Mouse (Mus musculus) limb, embryonic 14.5 days (tissue): ENCODE results near the gene Emid1. TPM values are rescaled to one million over a fixed set of nuclear protein-coding genes. Genes with fewer than 3 reads are reported as not detected.

Experiments
- ATAC-seq: fragments of 200-750 bp; cut with Nextera tagmentation; 2 replicates; pipeline ENCODE4 v1.8.0; 2017; ENCODE audit warnings: low read depth, moderate number of reproducible peaks, moderate TSS enrichment; ENCODE audit not compliant: low FRiP score
- DNase-seq: peaks from one replicate; pipeline ENCODE4 v3.0.0-alpha.2; 2015; ENCODE audit warnings: low spot score
- H3K27ac ChIP-seq: fragments of 300-500 bp; sonication (generic); replicated peaks from 2 replicates; pipeline ENCODE4 v1.5.1; 2014; ENCODE audit warnings: low read depth, mild to moderate bottlenecking, low read length, moderate library complexity, mixed read lengths
- H3K27me3 ChIP-seq: fragments of 300-500 bp; sonication (generic); 2 replicates; pipeline ENCODE4 v1.6.1; 2014; ENCODE audit warnings: low read length, mixed read lengths; ENCODE audit not compliant: control insufficient read depth, insufficient read depth
- H3K36me3 ChIP-seq: fragments of 300-500 bp; sonication (generic); 2 replicates; pipeline ENCODE4 v1.6.1; 2014; ENCODE audit warnings: mild to moderate bottlenecking, low read length, moderate library complexity, mixed read lengths; ENCODE audit not compliant: control insufficient read depth, insufficient read depth
- H3K4me1 ChIP-seq: fragments of 300-500 bp; sonication (generic); 2 replicates; pipeline ENCODE4 v1.6.1; 2014; ENCODE audit warnings: antibody characterized with exemption, low read length, mixed read lengths; ENCODE audit not compliant: control insufficient read depth, insufficient read depth
- H3K4me2 ChIP-seq: fragments of 300-500 bp; sonication (generic); replicated peaks from 2 replicates; pipeline ENCODE4 v1.6.1; 2014; ENCODE audit warnings: low read depth, mild to moderate bottlenecking, low read length, moderate library complexity; ENCODE audit not compliant: severe bottlenecking
- H3K4me3 ChIP-seq: fragments of 300-500 bp; sonication (generic); replicated peaks from 2 replicates; pipeline ENCODE4 v1.5.1; 2014; ENCODE audit warnings: low read length
- H3K9ac ChIP-seq: fragments of 300-500 bp; sonication (generic); 2 replicates; pipeline ENCODE4 v1.6.1; 2014; ENCODE audit warnings: mild to moderate bottlenecking, low read depth, low read length, moderate library complexity; ENCODE audit not compliant: severe bottlenecking
- H3K9me3 ChIP-seq: fragments of 300-500 bp; sonication (generic); 2 replicates; pipeline ENCODE4 v1.6.1; 2016; ENCODE audit warnings: low read length; ENCODE audit not compliant: control insufficient read depth
- POLR2A ChIP-seq: fragments of 200-500 bp; IDR thresholded peaks from 2 replicates; pipeline ENCODE4 v1.8.0; 2012; ENCODE audit warnings: inconsistent platforms, mild to moderate bottlenecking, moderate library complexity, borderline replicate concordance; ENCODE audit not compliant: insufficient read depth, insufficient read length; ENCODE audit errors: extremely low read depth
- WGBS: fragments of 180-500 bp; shearing (Covaris S2); extraction: QIAGEN DNeasy Blood & Tissue Kit; methylation state at CpG from one replicate; pipeline ENCODE4 v1.1.7; 2014; 5-methylcytosine and 5-hydroxymethylcytosine counted together
- polyA plus RNA-seq, 2 experiments: library from polyadenylated mRNA; depleted of rRNA in 1 of 2; stranded (reverse) in 1 of 2; unstranded in 1 of 2; fragments of >200 nt; fragmentation: Nextera tagmentation in 1 of 2; extraction: Ambion mirVana in 1 of 2; gene quantifications; 2 replicates each; pipeline versions ENCODE4 v1.2.1 to v1.2.3; 2012 to 2014

Gene Emid1
- polyA plus RNA-seq, 2 experiments: 25.3 to 32.2 TPM

DNA sequence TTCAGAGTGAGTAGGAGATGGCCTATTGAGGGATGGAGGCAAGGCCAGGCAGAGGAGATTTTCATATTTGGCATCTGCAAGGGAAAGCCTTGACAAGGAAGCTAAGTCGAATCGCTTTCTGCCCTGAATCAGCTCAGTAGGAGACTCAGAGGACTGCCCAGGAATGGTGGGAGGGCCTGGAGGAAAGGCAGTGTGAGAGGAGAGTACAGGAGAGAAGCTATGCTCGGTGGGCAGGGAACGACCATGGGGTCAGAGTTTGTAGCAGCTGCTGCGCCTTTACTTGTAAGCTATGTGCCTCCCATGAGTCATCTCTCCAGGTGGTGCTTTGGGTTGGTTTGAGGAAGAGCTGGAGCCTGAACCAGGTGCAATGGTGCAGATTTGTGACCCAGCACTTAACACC, 51.3 kb downstream of the Emid1 start:
- 36% methylated on average over 5 of the region's 5 CpGs for WGBS
- ATAC-seq (no peak), DNase-seq (no peak)
- peaks cover 25% of the 10 kb centered on the region for H3K4me1 ChIP-seq
- no peak for TF ChIP-seq POLR2A
- H3K27me3 ChIP-seq: no peaks in the 10 kb centered on the region
- no peaks in the 10 kb centered on the region for H3K9me3 ChIP-seq
- H3K27ac ChIP-seq: no peak overlapping the region
- H3K4me2 ChIP-seq: peak overlapping the region; percentile 84
- H3K9ac ChIP-seq: no peak overlapping the region
- H3K36me3 ChIP-seq: peaks cover 15% of the 10 kb centered on the region; the same call in 1 of the 2 replicates
- peak overlapping the region; percentile 100 for H3K4me3 ChIP-seq

DNA sequence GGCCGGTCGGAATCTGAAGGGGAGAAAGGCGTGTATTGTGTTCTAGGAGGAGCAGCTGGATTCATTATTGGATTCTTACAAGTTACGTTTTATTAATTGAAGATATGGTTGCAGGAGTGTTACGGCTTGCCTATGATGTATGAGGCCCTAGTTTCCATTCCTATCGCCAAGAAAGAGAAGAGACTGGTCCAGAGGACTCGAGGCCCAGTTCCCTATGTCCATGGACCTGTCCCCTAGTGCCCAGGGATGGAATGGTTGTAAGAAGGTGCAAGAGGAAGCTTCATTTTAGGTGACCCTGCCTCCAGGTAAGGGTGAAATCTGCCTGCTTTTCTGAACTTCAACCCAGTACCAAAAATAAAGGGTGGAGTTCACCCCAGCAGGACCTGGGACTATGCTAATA, 51.8 kb downstream of the Emid1 start:
- 1% methylated on average over 7 of the region's 7 CpGs for whole genome bisulfite sequencing
- Histone ChIP-seq H3K27me3 (no peaks in the 10 kb centered on the region), H3K9ac (peak overlapping the region; percentile 99), H3K4me3 (peak overlapping the region; percentile 100), H3K4me2 (peak overlapping the region; percentile 84), H3K4me1 (peaks cover 25% of the 10 kb centered on the region), H3K27ac (peak overlapping the region; percentile 98), H3K9me3 (no peaks in the 10 kb centered on the region), H3K36me3 (peaks cover 15% of the 10 kb centered on the region; the same call in 1 of the 2 replicates)
- DNase-seq: no peak
- no peak for TF ChIP-seq POLR2A
- no peak for ATAC-seq

DNA sequence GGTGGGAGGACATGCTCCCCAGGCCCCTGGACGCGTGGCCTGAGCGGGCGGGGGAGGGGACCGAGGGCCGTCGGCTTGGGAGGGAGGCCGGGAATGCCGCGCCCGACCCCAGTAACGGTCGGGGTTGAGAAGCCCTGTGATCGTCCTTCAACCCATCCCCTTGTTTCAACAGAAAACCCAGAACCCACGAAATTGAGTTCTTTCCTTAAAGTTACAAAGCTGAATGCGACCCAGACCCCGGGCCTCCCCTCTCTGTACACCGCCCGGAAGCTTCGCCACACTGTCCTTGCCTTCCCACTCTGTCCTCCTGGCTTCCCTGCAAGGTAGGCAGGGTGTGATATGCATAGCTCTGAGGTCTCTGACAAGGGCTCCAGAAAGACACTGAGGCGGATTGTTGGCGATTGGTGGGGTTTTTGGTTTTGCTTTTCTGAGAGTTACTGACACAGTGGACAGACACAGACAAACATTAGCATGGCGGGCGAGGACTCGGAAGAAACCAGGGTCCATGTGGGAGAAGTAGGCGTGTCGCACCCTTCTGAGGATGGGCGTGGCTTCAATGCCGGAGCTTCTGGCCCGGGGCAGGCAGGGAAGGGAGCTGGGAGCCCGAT, 52.4 kb downstream of the Emid1 start:
- peak; percentile 71 for ATAC-seq

DNA sequence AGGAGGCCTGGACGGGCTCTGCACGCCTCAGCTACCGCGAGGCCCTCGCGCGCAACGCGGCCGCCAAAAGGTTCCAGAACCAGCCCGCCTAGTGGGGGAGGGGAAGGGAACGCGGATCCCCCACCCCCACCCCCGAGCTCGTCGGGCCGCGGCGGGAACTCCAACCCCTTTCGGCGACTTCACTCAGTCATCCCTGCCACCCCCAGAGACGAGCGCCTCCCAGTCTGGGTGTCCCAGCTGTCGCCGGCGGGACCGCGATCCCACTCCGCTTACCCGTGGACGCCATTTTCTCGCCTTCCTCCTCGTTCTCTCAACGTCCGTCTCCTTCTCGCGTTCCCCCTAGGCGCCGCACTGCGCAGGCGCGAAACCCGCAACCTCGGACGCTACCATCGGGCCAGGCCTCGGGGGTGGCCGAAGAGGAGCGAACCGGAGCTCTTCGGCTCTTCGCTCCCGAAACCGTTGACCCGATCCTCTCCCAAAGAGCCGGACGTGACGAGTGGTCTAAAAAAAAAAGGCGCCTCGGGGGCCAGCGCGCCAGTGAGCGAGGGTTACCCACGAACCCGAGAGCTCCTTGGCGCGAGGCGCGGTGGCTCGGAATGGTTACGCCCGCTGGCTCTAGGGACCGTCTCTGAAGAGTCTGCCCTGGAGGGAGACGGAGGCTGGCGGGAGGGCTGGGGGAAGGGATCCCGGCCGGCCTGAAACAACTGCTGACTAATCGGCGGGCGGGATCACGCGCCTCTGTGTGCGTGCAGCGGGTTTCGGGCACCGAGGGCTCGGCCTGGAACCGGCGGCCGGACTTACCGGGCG, 53.1 kb downstream of the Emid1 start, which contains the start of the genes Rhbdd3 and Ewsr1:
Rhbdd3 (plus strand) TSS at position 191 of the 807 bp plus-strand sequence.
Ewsr1 (minus strand) TSS at position 531 of the 807 bp plus-strand sequence.
- TF ChIP-seq POLR2A: peak; percentile 72; the same call in 1 of the 2 replicates
- H3K27me3 ChIP-seq: no peaks in the 10 kb centered on the region
- H3K9me3 ChIP-seq: no peaks in the 10 kb centered on the region
- H3K4me1 ChIP-seq: peaks cover 25% of the 10 kb centered on the region
- H3K9ac ChIP-seq: peak within 1 kb of the TSS; percentile 99
- peaks cover 6% of the 10 kb centered on the region; the same call in 1 of the 2 replicates for H3K36me3 ChIP-seq
- peak; percentile 93 for DNase-seq
- WGBS: under 1% methylated on average over 81 of the region's 92 CpGs
- H3K4me3 ChIP-seq: peak within 1 kb of the TSS; percentile 100
- peak within 1 kb of the TSS; percentile 98 for H3K27ac ChIP-seq
- ATAC-seq: peak; percentile 90
- H3K4me2 ChIP-seq: peak within 1 kb of the TSS; percentile 84

More for the DNA sequence above, 52.4 kb downstream of the Emid1 start:
- Histone ChIP-seq H3K9me3 (no peaks in the 10 kb centered on the region), H3K4me2 (peak overlapping the region; percentile 84), H3K27ac (peak overlapping the region; percentile 98), H3K27me3 (no peaks in the 10 kb centered on the region), H3K9ac (peak overlapping the region; percentile 99), H3K4me1 (peaks cover 25% of the 10 kb centered on the region), H3K4me3 (peak overlapping the region; percentile 100), H3K36me3 (peaks cover 13% of the 10 kb centered on the region; the same call in 1 of the 2 replicates)
- DNase-seq: peak; percentile 88
- 1% methylated on average over 27 of the region's 31 CpGs for WGBS
- TF ChIP-seq POLR2A: peak; percentile 51; the same call in 1 of the 2 replicates

DNA sequence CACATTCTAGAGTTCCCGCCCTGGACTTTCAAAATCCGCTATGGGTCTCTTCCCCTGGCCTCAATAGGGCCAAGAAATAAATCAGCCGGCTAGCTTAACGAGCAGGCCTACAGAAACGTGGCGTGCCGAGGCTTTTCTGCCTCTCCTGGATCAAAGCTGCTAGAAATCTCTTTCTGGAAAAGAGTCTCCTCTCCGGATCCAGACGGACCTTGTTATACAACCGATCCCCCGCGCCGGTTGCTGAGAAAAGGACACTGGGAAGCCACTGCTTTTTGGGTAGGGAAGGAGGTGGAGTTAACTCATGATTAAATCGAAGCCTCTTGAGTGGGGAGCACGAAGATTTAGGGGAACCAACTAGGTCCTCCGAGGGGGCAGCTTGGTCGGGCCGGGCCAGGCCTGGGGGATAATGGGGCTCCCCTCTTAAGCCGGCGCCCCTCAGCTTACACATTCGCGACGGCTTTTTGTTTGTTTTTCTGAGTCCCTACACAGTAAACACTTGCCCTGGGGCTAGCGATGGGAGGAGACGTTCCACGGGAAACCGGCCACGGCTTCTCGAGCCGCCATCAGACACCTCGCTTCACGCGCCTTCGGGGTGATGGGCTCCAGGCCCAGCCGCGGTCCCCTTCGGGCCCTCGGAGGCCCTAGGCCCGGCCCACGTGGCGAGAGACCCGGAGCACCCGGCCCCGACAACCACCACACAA, 53.9 kb downstream of the Emid1 start:
- no peak for TF ChIP-seq POLR2A
- peak; percentile 29 for DNase-seq
- Histone ChIP-seq H3K27ac (peak overlapping the region; percentile 98), H3K9ac (peak overlapping the region; percentile 99), H3K4me1 (peaks cover 25% of the 10 kb centered on the region), H3K36me3 (peaks cover 3% of the 10 kb centered on the region; the same call in 1 of the 2 replicates), H3K9me3 (no peaks in the 10 kb centered on the region), H3K27me3 (no peaks in the 10 kb centered on the region), H3K4me2 (peak overlapping the region; percentile 81), H3K4me3 (peak overlapping the region; percentile 100)
- no peak for ATAC-seq
- 0% methylated on average over 41 of the region's 44 CpGs for WGBS
